Mouse (Mus musculus): ENCODE results near the gene Slc25a29. TPM values are rescaled to one million over a fixed set of nuclear protein-coding genes. Genes with fewer than 3 reads are reported as not detected.

Gene Slc25a29
- polyA plus RNA-seq, 1 experiment: 1.5 TPM

DNA sequence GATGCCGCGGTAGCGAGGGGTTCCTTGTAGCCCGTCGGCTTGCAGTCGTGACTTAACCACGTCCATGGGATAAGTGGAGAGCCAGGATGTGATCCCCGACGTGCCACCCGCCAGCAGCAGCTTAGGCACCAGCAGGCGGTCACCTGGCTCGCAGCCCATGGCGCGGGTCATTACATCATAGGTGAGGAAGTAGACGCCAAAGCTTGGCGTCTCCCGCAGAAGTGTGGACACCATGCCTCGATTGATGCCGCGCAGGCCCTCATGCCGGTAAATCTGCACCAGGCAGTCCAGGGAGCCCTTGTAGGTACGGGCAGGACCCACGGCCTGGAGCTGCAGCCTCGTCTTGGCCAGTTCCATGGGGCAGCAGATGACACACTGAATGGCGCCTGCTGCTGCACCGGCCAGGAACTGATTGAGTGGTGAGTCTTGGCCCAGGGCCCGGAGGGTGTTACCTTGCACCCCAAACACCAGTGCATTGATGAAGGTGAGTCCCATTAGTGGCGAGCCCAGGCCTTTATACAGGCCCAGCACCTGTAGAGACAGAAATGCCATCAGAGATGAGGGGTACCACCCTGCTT lies 8.6 kb downstream of the Slc25a29 start:
- Histone ChIP-seq H3K27ac (ENCODE audit: insufficient read depth, low read length) (no peak overlapping the region), H3K4me1 (ENCODE audit: control insufficient read depth, insufficient read depth, low read length) (peaks cover 3% of the 10 kb centered on the region; the same call in 1 of the 2 replicates), H3K4me3 (ENCODE audit: insufficient read depth, low read length) (no peak overlapping the region)
- TF ChIP-seq CTCF (IDR thresholded peaks at IDR 0.05; ENCODE audit: borderline replicate concordance, insufficient read depth, low read length): no peak

DNA sequence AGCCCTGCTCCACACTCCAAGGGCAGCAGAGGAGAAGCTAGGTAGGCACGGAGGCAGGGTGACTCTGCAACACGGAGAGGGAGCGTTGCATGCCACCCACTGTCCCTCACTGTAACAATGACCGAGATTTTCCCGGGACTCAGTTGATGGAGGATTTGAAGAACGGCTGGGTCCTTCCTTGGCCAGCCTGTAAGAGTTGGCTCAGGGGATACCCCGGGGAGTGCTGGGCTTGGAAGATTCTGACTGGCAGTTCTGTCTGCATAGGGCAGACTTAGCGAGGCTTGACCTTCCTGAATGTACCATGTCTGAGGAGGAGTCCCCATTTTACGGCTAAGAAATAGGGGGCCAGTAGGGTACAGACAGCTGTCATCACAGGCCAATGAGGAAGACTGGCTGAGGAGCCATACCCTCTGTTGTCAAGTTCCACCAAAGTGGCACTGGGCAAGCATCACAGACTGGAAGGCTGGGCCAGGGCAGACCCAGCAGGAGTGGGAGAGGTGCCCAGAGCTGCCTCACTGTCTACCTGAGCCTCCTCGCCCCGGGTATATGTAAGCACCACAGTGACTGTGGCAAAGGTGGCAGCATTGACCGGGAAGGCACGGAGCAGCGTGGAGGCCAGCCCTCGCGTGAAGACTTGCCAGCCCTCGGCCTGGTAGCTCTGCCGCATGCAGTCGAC lies 9.3 kb downstream of the Slc25a29 start:
- H3K27ac ChIP-seq (ENCODE audit: insufficient read depth, low read length): no peak overlapping the region
- H3K4me3 ChIP-seq (ENCODE audit: insufficient read depth, low read length): no peak overlapping the region
- H3K4me1 ChIP-seq (ENCODE audit: control insufficient read depth, insufficient read depth, low read length): no peaks in the 10 kb centered on the region
- TF ChIP-seq POLR2A (IDR thresholded peaks at IDR 0.05; ENCODE audit: low read depth, low read length): no peak

DNA sequence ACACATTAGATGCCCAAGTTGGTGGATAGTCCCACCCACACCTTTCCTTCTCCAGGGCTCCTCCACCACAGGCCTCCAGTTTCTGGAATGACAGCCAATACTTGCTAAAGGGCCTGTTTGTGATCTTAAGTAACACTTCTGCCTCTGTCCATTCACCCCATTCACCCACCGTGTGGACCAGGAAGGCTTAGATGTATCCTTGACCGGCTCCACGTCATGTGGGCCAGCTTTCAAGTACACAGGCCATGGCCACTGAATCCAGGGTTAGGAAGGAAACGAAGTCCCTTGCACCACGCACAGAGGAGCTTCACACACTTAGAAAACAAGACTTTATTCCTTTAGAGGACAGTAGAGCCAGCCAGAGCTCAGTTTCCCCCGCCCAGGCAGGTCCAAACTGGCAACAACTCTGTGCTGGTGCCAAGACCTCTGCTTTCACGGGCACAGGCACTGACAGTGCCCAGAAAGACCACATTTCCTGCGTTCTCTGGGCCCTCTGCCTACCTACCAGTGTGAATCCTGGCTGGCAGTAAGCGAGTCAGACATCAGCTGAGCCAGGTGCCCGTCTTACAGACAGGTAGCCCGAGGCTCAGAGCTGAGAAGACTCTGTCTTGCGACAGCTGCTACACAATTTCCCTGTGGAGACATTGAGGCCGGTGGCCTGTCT lies 10.0 kb downstream of the Slc25a29 start:
- no peak overlapping the region for H3K4me3 ChIP-seq (ENCODE audit: insufficient read depth, low read length)
- no peaks in the 10 kb centered on the region for H3K4me1 ChIP-seq (ENCODE audit: control insufficient read depth, insufficient read depth, low read length)
- TF ChIP-seq POLR2A (IDR thresholded peaks at IDR 0.05; ENCODE audit: low read depth, low read length): no peak
- no peak for TF ChIP-seq CTCF (IDR thresholded peaks at IDR 0.05; ENCODE audit: borderline replicate concordance, insufficient read depth, low read length)
- H3K27ac ChIP-seq (ENCODE audit: insufficient read depth, low read length): no peak overlapping the region

DNA sequence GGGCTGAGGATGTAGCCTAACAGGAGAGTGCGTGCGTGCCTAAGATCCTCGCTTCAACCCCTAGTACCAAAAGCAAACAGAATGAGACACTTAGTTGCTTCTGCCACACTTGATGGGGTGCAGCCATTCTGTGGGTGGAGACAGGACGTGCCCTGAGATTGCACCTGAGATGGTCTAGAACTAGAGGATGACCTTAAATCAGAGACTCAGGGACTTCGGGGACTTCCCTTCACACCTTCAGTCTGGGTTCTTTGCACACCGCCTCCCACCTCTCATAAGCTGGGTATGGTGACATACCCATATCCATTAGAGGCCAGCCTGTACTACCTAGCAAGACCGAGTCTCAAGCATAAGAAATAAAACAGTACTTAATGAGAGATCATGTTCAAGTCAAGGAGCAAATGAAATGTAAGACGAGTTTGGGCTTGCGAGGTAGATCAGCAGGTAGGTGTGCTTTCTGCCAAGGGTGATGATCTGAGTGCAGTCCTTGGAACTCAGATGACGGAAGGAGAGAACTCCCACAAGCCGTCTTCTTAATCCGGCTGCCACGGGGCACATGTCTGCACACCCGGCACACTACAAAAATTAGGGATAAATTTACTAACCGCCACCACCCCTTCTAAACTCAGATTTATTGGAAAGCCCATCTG lies 11.3 kb downstream of the Slc25a29 start:
- no peaks in the 10 kb centered on the region for H3K4me1 ChIP-seq (ENCODE audit: control insufficient read depth, insufficient read depth, low read length)
- no peak overlapping the region for H3K27ac ChIP-seq (ENCODE audit: insufficient read depth, low read length)
- no peak for TF ChIP-seq POLR2A (IDR thresholded peaks at IDR 0.05; ENCODE audit: low read depth, low read length)
- no peak for TF ChIP-seq CTCF (IDR thresholded peaks at IDR 0.05; ENCODE audit: borderline replicate concordance, insufficient read depth, low read length)

DNA sequence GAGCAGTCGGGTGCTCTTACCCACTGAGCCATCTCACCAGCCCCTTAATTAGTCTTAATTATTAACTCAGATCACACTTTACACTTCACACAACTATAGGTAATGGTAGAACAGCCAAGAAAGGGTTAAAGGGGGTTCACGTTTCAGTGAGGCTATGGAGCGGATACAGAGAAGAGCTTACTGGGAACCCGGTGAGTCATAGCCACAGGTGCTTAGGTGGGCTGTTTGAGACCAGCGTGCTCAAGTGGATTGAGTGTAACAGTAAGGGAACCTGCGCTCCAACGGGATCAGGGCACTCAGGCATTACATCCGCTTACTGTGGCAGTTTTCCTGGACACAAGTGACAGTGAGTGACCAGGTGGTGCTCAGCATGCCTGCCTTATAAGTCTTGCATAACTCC lies 12.6 kb downstream of the Slc25a29 start:
- Histone ChIP-seq H3K4me1 (ENCODE audit: control insufficient read depth, insufficient read depth, low read length) (no peaks in the 10 kb centered on the region), H3K4me3 (ENCODE audit: insufficient read depth, low read length) (no peak overlapping the region), H3K27ac (ENCODE audit: insufficient read depth, low read length) (no peak overlapping the region)
- TF ChIP-seq CTCF (IDR thresholded peaks at IDR 0.05; ENCODE audit: borderline replicate concordance, insufficient read depth, low read length): no peak
- TF ChIP-seq POLR2A (IDR thresholded peaks at IDR 0.05; ENCODE audit: low read depth, low read length): no peak

More for the DNA sequence above, 11.3 kb downstream of the Slc25a29 start:
- no peak overlapping the region for H3K4me3 ChIP-seq (ENCODE audit: insufficient read depth, low read length)

DNA sequence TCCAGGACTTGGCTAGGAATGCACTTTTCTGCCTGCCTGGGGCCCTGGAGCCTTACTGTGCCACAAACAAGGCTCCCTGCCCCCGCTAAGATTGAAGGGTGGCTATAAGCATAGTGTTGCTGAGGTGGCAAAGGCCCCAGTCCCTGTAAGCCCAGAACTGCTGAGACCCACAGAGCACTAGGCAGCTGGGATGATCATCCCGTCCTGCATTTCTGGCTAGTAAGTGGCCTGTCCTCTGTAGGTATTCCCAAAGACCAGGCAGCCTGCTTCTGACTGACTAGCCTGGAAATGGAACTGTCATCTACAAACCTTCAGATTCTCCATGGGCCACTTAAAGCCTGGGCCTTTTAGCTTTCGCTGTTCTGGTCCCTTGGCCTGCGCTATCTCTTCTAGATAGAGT lies 15.2 kb downstream of the Slc25a29 start:
- no peak overlapping the region for H3K4me3 ChIP-seq (ENCODE audit: insufficient read depth, low read length)
- no peak for TF ChIP-seq CTCF (IDR thresholded peaks at IDR 0.05; ENCODE audit: borderline replicate concordance, insufficient read depth, low read length)
- H3K27ac ChIP-seq (ENCODE audit: insufficient read depth, low read length): no peak overlapping the region
- no peaks in the 10 kb centered on the region for H3K4me1 ChIP-seq (ENCODE audit: control insufficient read depth, insufficient read depth, low read length)

DNA sequence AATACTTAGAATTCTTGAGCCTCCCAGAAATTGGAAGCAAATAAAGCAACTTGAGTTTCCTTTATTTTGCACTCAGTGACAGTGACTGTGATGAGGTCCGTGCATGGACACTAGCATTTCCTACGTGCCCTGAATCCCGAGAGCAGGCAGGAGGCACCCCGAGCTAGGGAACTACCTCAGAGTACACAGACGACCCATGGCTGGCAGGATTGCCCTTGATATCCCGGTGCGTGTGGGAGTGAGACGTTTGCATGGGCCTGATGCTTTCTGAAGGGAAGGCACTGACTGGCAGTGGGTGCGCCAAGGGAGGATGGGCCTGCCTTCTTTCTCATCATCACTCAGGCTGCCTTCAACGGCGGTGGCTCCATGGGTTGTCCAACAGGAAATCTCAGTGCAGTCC lies 19.1 kb downstream of the Slc25a29 start:
- Histone ChIP-seq H3K4me1 (ENCODE audit: control insufficient read depth, insufficient read depth, low read length) (no peaks in the 10 kb centered on the region), H3K27ac (ENCODE audit: insufficient read depth, low read length) (no peak overlapping the region), H3K4me3 (ENCODE audit: insufficient read depth, low read length) (no peak overlapping the region)
- no peak for TF ChIP-seq CTCF (IDR thresholded peaks at IDR 0.05; ENCODE audit: borderline replicate concordance, insufficient read depth, low read length)
- TF ChIP-seq POLR2A (IDR thresholded peaks at IDR 0.05; ENCODE audit: low read depth, low read length): no peak

DNA sequence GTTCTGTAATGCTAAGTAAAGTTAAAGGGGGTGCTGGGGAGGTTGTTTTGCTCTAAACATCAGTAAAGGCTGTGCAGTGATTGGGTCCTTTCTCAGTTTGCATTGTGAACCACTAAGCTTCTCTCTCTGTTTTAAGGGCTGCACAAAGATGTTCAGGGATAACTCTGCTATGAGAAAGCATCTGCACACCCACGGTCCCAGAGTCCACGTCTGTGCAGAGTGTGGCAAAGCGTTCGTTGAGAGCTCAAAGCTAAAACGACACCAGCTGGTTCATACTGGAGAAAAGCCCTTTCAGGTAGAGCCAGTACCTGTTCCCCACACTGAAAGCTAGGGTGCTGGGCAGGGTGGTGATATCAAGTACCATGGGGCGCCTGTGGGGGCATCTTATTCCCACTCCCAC lies 21.2 kb downstream of the Slc25a29 start:
- H3K27ac ChIP-seq (ENCODE audit: insufficient read depth, low read length): no peak overlapping the region
- no peak for TF ChIP-seq POLR2A (IDR thresholded peaks at IDR 0.05; ENCODE audit: low read depth, low read length)
- TF ChIP-seq CTCF (IDR thresholded peaks at IDR 0.05; ENCODE audit: borderline replicate concordance, insufficient read depth, low read length): no peak
- H3K4me3 ChIP-seq (ENCODE audit: insufficient read depth, low read length): no peak overlapping the region
- peaks cover 3% of the 10 kb centered on the region; the same call in 1 of the 2 replicates for H3K4me1 ChIP-seq (ENCODE audit: control insufficient read depth, insufficient read depth, low read length)

DNA sequence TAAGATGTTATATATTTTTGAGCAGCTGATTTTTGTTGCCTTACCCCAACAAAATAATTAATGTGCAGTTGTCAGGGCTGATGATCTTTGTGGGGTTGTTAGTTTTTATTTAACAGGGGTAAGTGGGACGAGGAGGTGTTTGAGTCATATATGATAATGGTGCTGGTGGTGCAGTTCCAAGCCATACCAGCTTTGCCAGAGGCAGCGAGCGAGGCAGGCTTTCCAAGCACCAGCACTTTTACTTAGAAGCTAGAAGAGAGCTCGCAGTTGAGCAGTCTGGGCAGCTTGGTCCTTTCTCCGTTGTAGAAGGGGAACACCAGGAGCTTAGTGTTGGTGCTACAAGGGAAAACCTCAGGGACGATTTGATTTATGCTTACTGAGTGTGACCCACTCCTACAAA lies 23.2 kb downstream of the Slc25a29 start:
- peaks cover 3% of the 10 kb centered on the region; the same call in 1 of the 2 replicates for H3K4me1 ChIP-seq (ENCODE audit: control insufficient read depth, insufficient read depth, low read length)
- H3K4me3 ChIP-seq (ENCODE audit: insufficient read depth, low read length): no peak overlapping the region
- TF ChIP-seq POLR2A (IDR thresholded peaks at IDR 0.05; ENCODE audit: low read depth, low read length) (no peak), CTCF (IDR thresholded peaks at IDR 0.05; ENCODE audit: borderline replicate concordance, insufficient read depth, low read length) (no peak)
- no peak overlapping the region for H3K27ac ChIP-seq (ENCODE audit: insufficient read depth, low read length)

DNA sequence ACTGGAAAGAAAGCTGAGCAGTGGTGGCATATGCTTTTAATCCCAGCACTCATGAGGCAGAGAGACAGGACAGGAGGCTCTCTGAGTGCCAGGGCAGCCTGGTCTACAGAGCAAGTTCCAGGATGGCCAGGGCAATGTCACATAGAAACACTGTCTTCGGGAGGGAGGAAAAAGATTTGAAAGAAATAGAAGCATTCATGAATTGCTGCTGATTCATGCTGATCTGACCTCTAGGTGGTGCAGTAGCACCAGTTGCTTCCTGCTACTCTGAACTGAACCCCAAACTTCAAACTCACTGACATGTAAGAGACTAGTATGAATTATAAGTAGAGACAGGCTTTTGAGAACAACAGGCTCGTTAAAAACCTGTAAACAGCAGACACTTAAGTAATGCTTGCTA lies 24.6 kb downstream of the Slc25a29 start:
- Histone ChIP-seq H3K27ac (ENCODE audit: insufficient read depth, low read length) (no peak overlapping the region; the same call in 1 of the 2 replicates), H3K4me3 (ENCODE audit: insufficient read depth, low read length) (no peak overlapping the region), H3K4me1 (ENCODE audit: control insufficient read depth, insufficient read depth, low read length) (peaks cover 3% of the 10 kb centered on the region; the same call in 1 of the 2 replicates)
- TF ChIP-seq CTCF (IDR thresholded peaks at IDR 0.05; ENCODE audit: borderline replicate concordance, insufficient read depth, low read length) (no peak), POLR2A (IDR thresholded peaks at IDR 0.05; ENCODE audit: low read depth, low read length) (no peak)

All from embryonic fibroblast, embryonic 13.5 days (primary cell).